Mouse (Mus musculus) frontal cortex, adult (tissue): ENCODE results near the gene Uri1.
A peak's percentile ranks its signal among the peaks of the same experiment; 100 is the strongest.

Experiments used
- ATAC-seq: cut with Nextera tagmentation; 2 replicates; pipeline ENCODE4 v1.9.2; 2017; ENCODE audit warnings: mild to moderate bottlenecking, moderate library complexity, mixed read lengths; ENCODE audit not compliant: low TSS enrichment

Uri1 gene

DNA sequence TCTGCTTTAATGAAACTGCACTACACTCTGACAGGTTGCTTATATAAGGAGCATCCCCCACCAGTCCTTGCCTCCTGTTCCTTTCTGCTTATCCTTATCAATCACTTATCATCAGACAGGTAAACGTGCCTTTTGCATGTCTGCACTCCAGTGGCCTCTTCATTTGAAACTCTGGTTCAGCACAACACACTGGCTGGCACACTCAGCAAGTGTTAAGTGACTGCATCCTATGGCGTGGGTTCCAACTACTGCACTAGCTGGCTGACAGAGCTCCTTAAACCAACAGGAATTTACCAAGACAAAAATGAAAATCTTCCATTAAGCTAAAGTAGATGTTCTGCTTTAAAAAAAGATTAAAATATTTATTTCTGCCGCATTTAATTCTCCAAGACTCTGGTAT is 9.4 kb downstream of the Uri1 start:
- ATAC-seq = peak; percentile 78

- ATAC-seq = no peak
Measured at GRCm38 (mm10) chr7:38012811-38013210, 10.5 kb downstream of the Uri1 start.

DNA sequence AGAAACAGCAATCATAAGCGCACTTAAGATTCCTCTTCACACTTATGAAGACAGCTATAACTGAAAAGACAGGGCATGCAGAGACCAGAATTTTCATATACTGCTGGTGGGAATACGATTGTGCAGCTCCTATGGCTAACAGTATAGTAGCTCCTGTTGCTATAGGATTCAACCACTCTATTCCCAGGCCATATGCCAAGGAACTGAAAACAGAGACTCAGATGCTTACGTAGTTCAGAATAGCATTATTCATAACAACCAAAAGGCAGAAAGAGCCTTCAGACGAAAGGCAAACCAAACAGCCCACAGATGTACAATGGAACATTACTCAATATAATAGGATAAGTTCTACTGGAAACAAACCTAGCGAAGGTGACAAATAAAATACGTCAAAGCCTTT is 15.0 kb downstream of the Uri1 start:
- ATAC-seq = peak; percentile 55; the same call in 1 of the 2 replicates

GRCm38 (mm10) chr7:38002451-38002850 is 20.9 kb downstream of the Uri1 start:
- ATAC-seq = no peak

DNA sequence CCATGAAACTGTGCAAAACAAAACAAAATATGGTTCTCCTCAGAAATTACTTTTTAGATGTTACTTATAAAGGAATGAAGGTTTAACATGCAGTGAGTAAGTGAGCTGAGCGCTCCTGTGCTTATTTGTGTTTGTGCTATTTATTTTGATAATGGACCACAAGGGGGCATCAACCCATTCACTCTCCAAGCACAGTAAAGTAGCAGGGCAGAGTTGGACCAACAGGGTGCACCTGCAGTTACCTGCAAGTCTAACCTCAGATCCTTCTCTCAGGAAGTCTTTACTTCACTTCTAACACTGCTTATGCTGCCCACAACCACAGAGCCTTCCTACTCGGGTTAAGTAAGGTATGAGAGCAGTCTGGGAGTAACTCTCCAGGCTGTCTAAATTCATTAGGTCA is 23.7 kb downstream of the Uri1 start:
- no peak for ATAC-seq

- no peak for ATAC-seq
Measured at GRCm38 (mm10) chr7:37992861-37993260, 30.5 kb downstream of the Uri1 start.

- no peak for ATAC-seq
Measured at GRCm38 (mm10) chr7:37984866-37985265, 38.5 kb downstream of the Uri1 start.

DNA sequence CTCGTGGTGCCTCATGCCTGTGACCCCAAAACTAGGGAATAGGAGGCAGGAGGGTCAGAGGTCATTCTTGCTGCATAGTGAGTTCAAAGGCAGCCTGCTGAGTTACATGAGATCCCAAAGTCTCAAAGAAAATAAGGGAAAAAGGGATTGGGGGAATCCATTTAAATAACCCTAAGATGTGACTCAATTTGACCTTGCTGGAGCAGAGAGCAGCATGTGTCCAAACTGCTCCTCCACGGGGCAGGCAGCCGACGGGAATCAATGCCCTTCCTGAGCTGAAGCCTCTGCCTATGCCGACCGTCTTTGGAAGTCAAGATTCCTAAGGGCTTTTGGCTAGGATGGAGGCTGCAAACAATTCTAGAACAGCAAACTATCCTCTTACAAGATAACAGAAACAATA is 39.9 kb downstream of the Uri1 start:
- no peak for ATAC-seq

DNA sequence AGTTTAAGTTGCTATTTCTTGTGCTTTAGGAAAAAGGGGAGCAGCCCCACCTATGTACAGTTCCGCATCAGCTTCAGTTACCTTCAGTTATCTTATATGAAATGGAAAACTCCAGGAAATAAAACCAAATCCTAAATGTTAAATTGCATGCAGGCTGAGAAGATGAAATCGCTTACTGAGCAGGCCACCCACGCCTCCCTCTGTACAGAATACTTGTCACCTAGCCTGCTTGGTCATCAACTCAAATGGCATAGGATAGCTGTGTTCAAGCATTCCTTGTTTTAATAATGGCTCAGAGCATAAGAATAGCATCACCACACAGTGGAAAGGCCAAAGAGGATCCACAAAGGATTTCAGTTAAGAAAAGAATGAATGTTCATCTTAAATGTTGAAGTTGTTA is 43.6 kb downstream of the Uri1 start:
- ATAC-seq = peak; percentile 79

DNA sequence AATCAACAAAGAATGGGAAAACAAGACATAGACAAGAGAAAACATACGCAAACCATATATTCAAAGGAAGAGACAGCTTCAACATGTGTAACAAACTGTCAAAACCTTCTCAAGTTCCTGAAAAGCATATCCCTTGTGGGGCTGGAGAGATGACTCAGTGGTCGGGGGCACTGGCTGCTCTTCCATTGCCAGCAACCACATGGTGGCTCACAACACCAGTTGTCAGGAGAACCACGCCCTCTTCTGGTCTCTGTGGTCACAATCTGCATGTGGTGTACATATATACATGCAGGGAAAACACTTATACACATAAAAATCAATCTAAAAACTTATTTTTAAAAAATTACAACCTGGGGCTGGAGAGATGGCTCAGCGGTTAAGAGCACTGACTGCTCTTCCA is 44.9 kb downstream of the Uri1 start:
- no peak for ATAC-seq

- no peak for ATAC-seq
Measured at GRCm38 (mm10) chr7:37977676-37978075, 45.7 kb downstream of the Uri1 start.

- ATAC-seq = no peak
Measured at GRCm38 (mm10) chr7:37972999-37973555, 50.3 kb downstream of the Uri1 start.

DNA sequence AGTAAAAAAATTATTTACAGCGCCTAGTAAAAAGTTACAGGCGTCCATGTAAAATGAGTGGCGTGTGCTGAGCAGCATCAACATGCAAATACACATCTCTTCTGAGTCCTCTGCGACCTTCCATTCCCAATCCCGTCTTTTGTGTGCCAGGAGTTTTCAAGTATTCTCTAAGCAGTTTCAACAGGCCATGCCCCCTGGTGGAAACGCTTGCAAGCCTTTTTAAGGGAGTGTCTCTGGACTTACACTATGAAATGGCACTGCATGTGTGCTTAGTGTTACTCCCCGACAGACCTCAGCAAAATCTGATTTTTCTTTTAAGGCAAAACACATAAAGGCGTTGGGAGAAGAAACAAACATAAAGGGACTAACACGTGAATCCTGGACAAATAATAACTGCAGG is 50.8 kb downstream of the Uri1 start:
- no peak for ATAC-seq

DNA sequence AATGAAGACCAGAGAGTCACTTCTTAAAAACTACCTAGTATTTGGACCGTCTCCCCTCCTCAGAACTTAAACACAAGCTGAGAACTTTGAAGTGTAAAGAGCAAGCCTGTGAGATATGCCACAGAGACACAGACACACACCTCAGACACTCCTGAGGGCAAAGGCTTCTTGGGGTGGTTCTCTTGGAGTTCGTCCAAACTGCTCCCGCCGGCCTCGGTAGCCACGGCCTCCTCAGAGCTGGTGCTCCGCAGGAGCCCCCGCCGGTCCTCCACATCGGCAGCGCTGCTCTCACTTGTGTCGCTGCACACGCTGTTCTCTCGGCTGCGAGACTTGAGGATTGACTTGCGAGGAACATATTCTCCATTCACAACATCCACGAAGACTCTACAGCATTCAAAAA is 61.0 kb downstream of the Uri1 start:
- no peak for ATAC-seq

GRCm38 (mm10) chr7:37961247-37961646 is 62.1 kb downstream of the Uri1 start:
- peak; percentile 20; the same call in 1 of the 2 replicates for ATAC-seq

DNA sequence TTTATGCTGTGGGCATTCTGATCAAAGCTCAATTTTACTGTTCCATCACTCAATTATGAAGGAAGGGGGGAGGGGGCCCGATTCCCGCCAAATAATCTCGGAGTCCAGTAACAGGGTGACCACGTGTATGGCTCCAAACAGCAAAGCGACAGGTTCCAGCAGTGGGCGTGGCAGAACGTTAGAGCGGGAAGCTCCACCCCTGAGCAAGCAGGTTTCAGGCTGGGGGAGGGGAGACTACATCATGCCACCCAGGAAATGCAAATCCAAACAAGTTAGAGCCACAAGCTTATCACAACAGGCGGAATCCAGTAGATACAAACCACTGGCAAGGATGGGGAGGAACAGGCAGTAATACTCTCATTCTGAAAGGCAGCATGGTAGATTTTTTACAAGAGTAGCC is 71.5 kb downstream of the Uri1 start:
- no peak for ATAC-seq

GRCm38 (mm10) chr7:37936459-37936858 is 86.9 kb downstream of the Uri1 start:
- ATAC-seq = no peak

DNA sequence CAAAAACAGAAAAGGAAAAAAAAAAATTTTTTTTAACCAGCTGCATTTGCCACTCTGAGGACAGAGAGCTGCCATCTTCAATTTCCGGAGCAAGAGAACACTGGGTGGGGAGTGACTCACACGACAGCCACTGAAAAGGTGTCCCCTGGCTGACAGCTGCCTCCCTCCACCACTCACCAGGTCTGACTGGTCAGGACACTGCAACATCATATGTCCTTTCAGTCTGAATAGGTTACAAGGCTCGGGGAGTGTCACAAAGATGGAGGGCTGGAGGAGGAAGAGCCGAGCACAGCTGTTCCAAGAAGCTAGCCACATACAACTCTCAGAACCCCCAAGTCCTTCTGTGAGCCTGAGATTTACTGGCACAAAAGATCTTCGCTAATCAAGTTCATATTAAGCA is 87.6 kb downstream of the Uri1 start:
- ATAC-seq = no peak

GRCm38 (mm10) chr7:37934770-37935182 is 88.6 kb downstream of the Uri1 start:
- no peak; the same call in 1 of the 2 replicates for ATAC-seq

- no peak for ATAC-seq
Measured at GRCm38 (mm10) chr7:37933754-37934308, 89.5 kb downstream of the Uri1 start.

- ATAC-seq = no peak
Measured at GRCm38 (mm10) chr7:37931631-37932030, 91.7 kb downstream of the Uri1 start.

- peak; percentile 59; the same call in 1 of the 2 replicates for ATAC-seq
Measured at GRCm38 (mm10) chr7:37929738-37930137, 93.6 kb downstream of the Uri1 start.

DNA sequence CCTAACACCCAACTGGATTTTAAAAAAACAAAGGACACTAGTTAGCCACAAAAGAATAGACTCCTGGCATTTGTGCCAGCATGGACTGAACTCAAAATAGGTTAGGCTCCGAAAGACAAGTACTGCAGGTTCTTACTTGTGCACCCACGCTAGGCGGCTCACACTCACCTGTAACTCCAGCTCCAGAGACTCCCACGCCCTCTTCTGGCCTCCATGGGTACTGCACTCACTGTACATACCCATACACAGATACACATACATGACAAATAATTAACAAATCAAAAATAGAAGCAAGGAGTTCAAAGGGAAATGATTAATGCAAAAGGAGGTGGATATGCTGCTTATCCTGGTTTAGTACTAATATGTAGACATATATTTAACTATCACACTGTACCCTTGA is 100.4 kb downstream of the Uri1 start:
- ATAC-seq = no peak
